Mouse (Mus musculus): ENCODE results near the gene Mbd3. TPM values are rescaled to one million over a fixed set of nuclear protein-coding genes. Genes with fewer than 3 reads are reported as not detected.

Mbd3 gene
- polyA plus RNA-seq, 1 experiment from 2014 or later: 163 TPM

DNA sequence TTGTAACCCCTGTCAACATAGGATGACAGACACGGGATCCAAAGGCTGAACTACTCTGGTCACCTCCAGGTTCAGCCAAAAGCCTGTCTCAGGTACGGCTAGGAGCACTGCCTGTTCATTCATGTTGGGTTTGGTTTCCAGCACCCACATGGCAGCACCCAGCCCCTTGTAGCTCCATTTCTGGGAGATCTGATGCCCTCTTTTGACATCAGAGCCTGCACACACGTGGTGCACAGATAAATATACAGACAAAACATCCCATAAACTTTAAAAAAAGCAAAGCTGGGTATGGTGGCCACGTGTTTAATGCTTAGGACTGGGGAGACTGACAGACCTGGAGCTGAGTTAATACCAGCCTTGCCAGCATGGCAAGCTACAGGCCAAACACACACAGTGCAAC is 8.6 kb upstream of the Mbd3 start:
- Histone ChIP-seq H3K36me3 (ENCODE audit: insufficient read depth, low read length) (peaks cover 42% of the 10 kb centered on the region), H3K4me3 (replicated peaks; ENCODE audit: low read depth, low read length) (no peak overlapping the region), H3K4me1 (replicated peaks; ENCODE audit: insufficient read depth, low read length) (peaks cover 18% of the 10 kb centered on the region), H3K27me3 (ENCODE audit: insufficient read depth, low read length) (no peaks in the 10 kb centered on the region), H3K9me3 (replicated peaks; ENCODE audit: low read length) (no peaks in the 10 kb centered on the region), H3K9ac (ENCODE audit: low read depth, low read length) (0 out of 2 replicates have a peak overlapping the region, but pooled peaks have one; percentile 4), H3K4me2 (ENCODE audit: low read length) (no peak overlapping the region), H3K27ac (peak overlapping the region; percentile 76; the same call in 1 of the 2 replicates)
- no peak for ATAC-seq (replicated peaks; ENCODE audit: low FRiP score, low read depth)
- TF ChIP-seq CTCF (IDR thresholded peaks at IDR 0.05; ENCODE audit: low read depth): no peak
- 33% methylated on average over 4 of the region's 4 CpGs for WGBS
- no peak for DNase-seq (ENCODE audit: low spot score)

DNA sequence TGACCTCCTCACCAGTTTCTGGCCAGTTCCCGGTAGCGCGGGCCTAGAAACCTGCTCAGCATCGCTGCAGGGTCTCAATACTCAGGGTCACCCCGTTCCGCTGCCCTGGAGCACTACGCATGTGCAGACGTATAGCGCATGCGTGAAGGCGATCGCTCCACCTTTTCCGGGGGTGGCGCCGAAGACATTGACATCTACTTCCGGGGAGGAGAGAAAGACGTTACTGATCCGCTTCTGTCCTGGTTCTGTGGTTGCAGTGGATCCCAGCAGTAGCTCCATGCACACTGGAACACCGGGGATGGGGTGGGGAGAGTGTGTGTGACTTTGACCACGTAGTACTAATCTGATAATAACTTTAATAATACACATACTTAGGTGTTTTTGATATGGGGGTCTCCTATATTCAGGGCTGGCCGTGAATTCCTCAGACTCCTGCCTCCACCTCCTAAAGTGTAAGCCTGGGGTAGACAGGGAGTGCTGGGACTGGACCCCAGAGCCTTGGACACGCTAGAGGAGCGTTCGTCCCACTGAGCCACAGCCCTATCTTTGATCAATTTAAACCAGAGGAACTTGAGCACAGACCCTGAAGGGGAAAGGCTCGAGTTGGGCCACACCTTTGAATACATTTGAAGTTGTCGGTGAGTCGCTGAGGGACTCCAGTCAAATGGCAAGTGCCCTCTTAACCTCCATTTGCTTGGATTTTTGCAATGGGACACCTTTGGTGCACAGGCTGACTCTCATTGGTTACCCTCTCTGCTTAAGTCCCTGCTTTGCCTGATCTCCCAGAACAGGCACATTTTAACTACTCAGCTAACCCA is 7.5 kb upstream of the Mbd3 start, which contains the start of gene Uqcr11:
TSS of gene Uqcr11 (minus strand) at position 147 of the 818 bp plus-strand sequence.
- H3K27me3 ChIP-seq (ENCODE audit: insufficient read depth, low read length): no peaks in the 10 kb centered on the region
- peaks cover 38% of the 10 kb centered on the region for H3K36me3 ChIP-seq (ENCODE audit: insufficient read depth, low read length)
- ATAC-seq (replicated peaks; ENCODE audit: low FRiP score, low read depth): peak; percentile 59
- peak within 1 kb of the TSS; percentile 76 for H3K27ac ChIP-seq
- H3K9me3 ChIP-seq (replicated peaks; ENCODE audit: low read length): no peaks in the 10 kb centered on the region
- H3K4me1 ChIP-seq (replicated peaks; ENCODE audit: insufficient read depth, low read length): peaks cover 18% of the 10 kb centered on the region
- peak within 1 kb of the TSS; percentile 75 for H3K9ac ChIP-seq (ENCODE audit: low read depth, low read length)
- DNase-seq (ENCODE audit: low spot score): peak; percentile 98
- under 1% methylated on average over 27 of the region's 27 CpGs for WGBS
- peak within 1 kb of the TSS; percentile 66 for H3K4me3 ChIP-seq (replicated peaks; ENCODE audit: low read depth, low read length)
- peak within 1 kb of the TSS; percentile 88 for H3K4me2 ChIP-seq (ENCODE audit: low read length)
- no peak for TF ChIP-seq CTCF (IDR thresholded peaks at IDR 0.05; ENCODE audit: low read depth)

DNA sequence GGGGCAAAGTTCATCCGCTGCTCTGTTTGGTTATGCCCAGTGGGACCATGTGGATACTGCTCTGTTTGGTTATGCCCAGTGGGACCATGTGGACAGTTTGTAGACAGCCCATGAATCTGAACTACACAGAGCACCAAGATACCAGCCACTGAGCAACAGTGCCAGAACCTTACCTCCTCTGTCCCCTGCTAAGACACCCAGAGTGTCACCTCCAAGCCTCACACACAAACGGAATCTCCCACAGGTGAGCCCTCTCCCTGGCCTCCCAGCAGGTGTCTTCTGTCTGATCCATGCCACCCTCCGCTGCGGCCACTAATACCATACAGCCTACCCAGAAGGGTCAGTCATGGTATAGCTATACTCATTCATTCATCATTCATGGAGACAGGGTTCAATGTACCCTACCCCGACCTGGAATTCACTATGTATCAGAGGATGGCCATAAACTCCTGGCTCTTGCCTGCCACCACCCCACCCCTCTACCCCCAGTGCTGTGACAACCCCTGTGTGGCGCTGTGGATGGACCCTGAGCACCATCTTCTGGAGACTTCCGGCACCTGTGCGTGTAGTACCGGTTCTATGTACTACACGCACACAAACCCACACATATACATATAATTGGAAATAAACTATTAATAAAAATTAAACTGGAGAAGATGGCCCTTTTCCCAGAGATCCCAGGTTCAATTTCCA is 6.3 kb upstream of the Mbd3 start:
- ATAC-seq (replicated peaks; ENCODE audit: low FRiP score, low read depth) (0 out of 2 replicates have a peak, but pooled peaks have one; percentile 6), DNase-seq (ENCODE audit: low spot score) (no peak)
- H3K4me2 ChIP-seq (ENCODE audit: low read length): peak overlapping the region; percentile 88
- peak overlapping the region; percentile 66 for H3K4me3 ChIP-seq (replicated peaks; ENCODE audit: low read depth, low read length)
- no peaks in the 10 kb centered on the region for H3K9me3 ChIP-seq (replicated peaks; ENCODE audit: low read length)
- H3K27me3 ChIP-seq (ENCODE audit: insufficient read depth, low read length): no peaks in the 10 kb centered on the region
- peaks cover 18% of the 10 kb centered on the region for H3K4me1 ChIP-seq (replicated peaks; ENCODE audit: insufficient read depth, low read length)
- peaks cover 27% of the 10 kb centered on the region for H3K36me3 ChIP-seq (ENCODE audit: insufficient read depth, low read length)
- peak overlapping the region; percentile 75 for H3K9ac ChIP-seq (ENCODE audit: low read depth, low read length)
- peak; percentile 50; the same call in 1 of the 2 replicates for TF ChIP-seq CTCF (IDR thresholded peaks at IDR 0.05; ENCODE audit: low read depth)
- WGBS: 50% methylated on average over 10 of the region's 10 CpGs
- H3K27ac ChIP-seq: no peak overlapping the region

DNA sequence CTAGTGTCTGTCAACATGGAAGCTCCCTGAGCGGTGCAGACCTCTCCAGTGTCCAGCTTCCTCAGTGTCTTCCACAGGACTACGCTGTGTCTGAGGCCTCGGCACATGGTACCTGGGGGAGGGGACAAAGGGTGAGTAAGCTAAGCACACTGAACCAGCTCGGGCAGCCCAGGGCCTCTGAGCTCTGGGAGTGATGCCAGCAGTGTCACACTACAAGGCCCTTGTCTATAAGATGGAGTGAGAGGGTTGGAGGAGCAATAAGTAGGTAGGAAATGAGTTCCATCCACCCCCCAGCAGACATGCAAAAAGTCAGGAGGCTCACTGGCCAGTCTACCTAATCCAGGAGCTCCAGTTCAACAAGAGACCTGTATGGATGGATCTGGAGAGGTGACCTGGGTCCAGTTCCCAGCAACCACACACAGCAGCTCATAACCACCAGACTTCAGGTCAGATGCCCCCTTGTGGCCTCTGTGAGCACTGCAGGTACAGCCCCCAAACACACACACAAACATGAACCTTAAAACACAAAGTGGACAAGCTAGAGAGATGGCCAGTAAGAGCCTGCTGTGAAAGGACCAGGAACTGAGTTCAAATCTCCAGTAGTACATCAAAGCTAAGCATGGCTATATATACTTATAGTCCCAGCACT is 3.8 kb upstream of the Mbd3 start:
- no peak for ATAC-seq (replicated peaks; ENCODE audit: low FRiP score, low read depth)
- no peak overlapping the region for H3K4me2 ChIP-seq (ENCODE audit: low read length)
- H3K9ac ChIP-seq (ENCODE audit: low read depth, low read length): no peak overlapping the region
- no peak for DNase-seq (ENCODE audit: low spot score)
- H3K27me3 ChIP-seq (ENCODE audit: insufficient read depth, low read length): no peaks in the 10 kb centered on the region
- 90% methylated on average over 4 of the region's 4 CpGs for WGBS
- peaks cover 23% of the 10 kb centered on the region for H3K4me1 ChIP-seq (replicated peaks; ENCODE audit: insufficient read depth, low read length)
- peaks cover 16% of the 10 kb centered on the region for H3K36me3 ChIP-seq (ENCODE audit: insufficient read depth, low read length)
- no peak overlapping the region for H3K27ac ChIP-seq
- peak; percentile 62 for TF ChIP-seq CTCF (IDR thresholded peaks at IDR 0.05; ENCODE audit: low read depth)
- H3K4me3 ChIP-seq (replicated peaks; ENCODE audit: low read depth, low read length): no peak overlapping the region
- H3K9me3 ChIP-seq (replicated peaks; ENCODE audit: low read length): no peaks in the 10 kb centered on the region

DNA sequence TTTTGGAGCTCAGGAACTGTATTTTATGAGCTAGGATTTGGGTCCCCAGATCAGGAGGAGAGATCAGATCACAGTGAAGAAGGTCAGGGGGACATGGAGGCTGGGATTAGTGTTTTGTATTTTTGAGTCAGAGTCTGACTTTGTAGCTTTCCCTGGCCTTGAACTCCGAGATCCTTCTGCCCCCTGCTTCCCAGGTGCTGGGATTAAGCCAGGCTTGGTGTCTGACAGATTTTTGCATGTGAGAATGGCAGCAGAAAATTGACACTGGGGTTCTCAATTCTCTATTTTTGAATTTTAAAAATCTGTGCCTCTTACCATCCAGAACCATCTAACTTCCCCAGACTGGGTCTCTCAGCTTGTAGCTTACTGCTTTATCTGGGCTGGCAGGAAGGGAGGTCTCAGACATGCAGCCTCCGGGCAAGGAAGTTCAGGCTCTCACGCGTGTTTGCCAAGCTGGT is 1.4 kb upstream of the Mbd3 start:
- H3K27ac ChIP-seq: peak overlapping the region; percentile 91; the same call in 1 of the 2 replicates
- TF ChIP-seq CTCF (IDR thresholded peaks at IDR 0.05; ENCODE audit: low read depth): no peak
- H3K4me1 ChIP-seq (replicated peaks; ENCODE audit: insufficient read depth, low read length): peaks cover 20% of the 10 kb centered on the region
- H3K4me3 ChIP-seq (replicated peaks; ENCODE audit: low read depth, low read length): no peak overlapping the region
- H3K4me2 ChIP-seq (ENCODE audit: low read length): no peak overlapping the region; the same call in 1 of the 2 replicates
- H3K9ac ChIP-seq (ENCODE audit: low read depth, low read length): peak overlapping the region; percentile 67; the same call in 1 of the 2 replicates
- H3K27me3 ChIP-seq (ENCODE audit: insufficient read depth, low read length): no peaks in the 10 kb centered on the region
- H3K36me3 ChIP-seq (ENCODE audit: insufficient read depth, low read length): peaks cover 16% of the 10 kb centered on the region
- WGBS: 79% methylated on average over 4 of the region's 4 CpGs
- no peak for ATAC-seq (replicated peaks; ENCODE audit: low FRiP score, low read depth)
- no peak for DNase-seq (ENCODE audit: low spot score)
- H3K9me3 ChIP-seq (replicated peaks; ENCODE audit: low read length): no peaks in the 10 kb centered on the region
